Mouse (Mus musculus) ovary, postnatal 36 days (tissue): ENCODE measurements around the gene Myrfl.
A peak's percentile ranks its signal among the peaks of the same experiment; 100 is the strongest.

Experiments used
- DNase-seq: peaks from one replicate; pipeline ENCODE4 v3.0.0; 2022; ENCODE audit warnings: low spot score, mixed read lengths

The Myrfl gene

GRCm38 (mm10) chr10:116896336-116897177 lies at the start of gene Myrfl:
Gene Myrfl, minus strand, starts transcription at chr10:116896919.
- DNase-seq = no peak

- no peak for DNase-seq
These were observed 48.2 kb upstream of the Myrfl start for GRCm38 (mm10) chr10:116944940-116945339.

GRCm38 (mm10) chr10:116944144-116944543 lies 47.4 kb upstream of the Myrfl start:
- DNase-seq = no peak

GRCm38 (mm10) chr10:116943025-116943424 lies 46.3 kb upstream of the Myrfl start:
- DNase-seq = no peak

GRCm38 (mm10) chr10:116935028-116935427 lies 38.3 kb upstream of the Myrfl start:
- no peak for DNase-seq

- no peak for DNase-seq
These were observed 37.1 kb upstream of the Myrfl start for GRCm38 (mm10) chr10:116933794-116934193.

- no peak for DNase-seq
These were observed 35.7 kb upstream of the Myrfl start for GRCm38 (mm10) chr10:116932418-116932817.

- DNase-seq = no peak
These were observed 34.9 kb upstream of the Myrfl start for GRCm38 (mm10) chr10:116931497-116932179.

GRCm38 (mm10) chr10:116930936-116931335 lies 34.2 kb upstream of the Myrfl start:
- no peak for DNase-seq

- DNase-seq = no peak
These were observed 33.8 kb upstream of the Myrfl start for GRCm38 (mm10) chr10:116930506-116930905.

GRCm38 (mm10) chr10:116928826-116929225 lies 32.1 kb upstream of the Myrfl start:
- no peak for DNase-seq

- no peak for DNase-seq
These were observed 29.9 kb upstream of the Myrfl start for GRCm38 (mm10) chr10:116926428-116927113.

- no peak for DNase-seq
These were observed 27.2 kb upstream of the Myrfl start for GRCm38 (mm10) chr10:116923651-116924495.

- DNase-seq = no peak
These were observed 25.4 kb upstream of the Myrfl start for GRCm38 (mm10) chr10:116922161-116922560.

- no peak for DNase-seq
These were observed 24.7 kb upstream of the Myrfl start for GRCm38 (mm10) chr10:116921416-116921815.

- DNase-seq = no peak
These were observed 23.9 kb upstream of the Myrfl start for GRCm38 (mm10) chr10:116920641-116921040.

- DNase-seq = no peak
These were observed 22.9 kb upstream of the Myrfl start for GRCm38 (mm10) chr10:116919368-116920317.

GRCm38 (mm10) chr10:116916581-116916980 lies 19.9 kb upstream of the Myrfl start:
- DNase-seq = no peak

GRCm38 (mm10) chr10:116915286-116915685 lies 18.6 kb upstream of the Myrfl start:
- no peak for DNase-seq

- DNase-seq = peak; percentile 61
These were observed 17.9 kb upstream of the Myrfl start for GRCm38 (mm10) chr10:116914586-116914985.
